Mouse (Mus musculus): Measurements from ENCODE around the gene Adam1a. TPM values are rescaled to one million over a fixed set of nuclear protein-coding genes. Genes with fewer than 3 reads are reported as not detected.

The Adam1a gene
- total and polyA plus RNA-seq, 2 experiments from 2014 or later = 2.4 to 17.0 TPM

GRCm38 (mm10) chr5:121469566-121469965 is 75.7 kb downstream of the Adam1a start:
- H3K4me2 ChIP-seq (ENCODE audit: low read depth, low read length, poor library complexity, severe bottlenecking) = no peak overlapping the region
- H3K27ac ChIP-seq (ENCODE audit: low read depth, low read length) = no peak overlapping the region
- H3K4me1 ChIP-seq (ENCODE audit: insufficient read depth, low read length) = no peaks in the 10 kb centered on the region
- H3K9ac ChIP-seq (replicated peaks; ENCODE audit: low read length, poor library complexity, severe bottlenecking) = no peak overlapping the region
- H3K27me3 ChIP-seq (ENCODE audit: insufficient read depth, low read length) = no peaks in the 10 kb centered on the region
- WGBS = 51% methylated on average over 3 of the region's 3 CpGs
- TF ChIP-seq CTCF (IDR thresholded peaks at IDR 0.05) = no peak
- no peak overlapping the region for H3K4me3 ChIP-seq (ENCODE audit: low read depth, low read length)
- no peaks in the 10 kb centered on the region for H3K36me3 ChIP-seq (ENCODE audit: insufficient read depth, low read length)
- DNase-seq (ENCODE audit: low spot score) (no peak), ATAC-seq (ENCODE audit: low FRiP score) (no peak)
- H3K9me3 ChIP-seq (ENCODE audit: low read length) = no peaks in the 10 kb centered on the region

Other genes with a start within 250 kb of the Adam1a start
- 98.2 and 110 TPM in 2 replicates for gene Trafd1, start 159.8 kb downstream of the Adam1a start, total RNA-seq (2014; rRNA removed)
- 119 and 124 TPM in 2 replicates for gene Trafd1, start 159.8 kb downstream of the Adam1a start, polyA plus RNA-seq (2015; fragmentation: Nextera tagmentation; extraction: Ambion mirVana)
- gene Naa25, start 147.5 kb downstream of the Adam1a start, total RNA-seq (2014; rRNA removed) = 41.8 and 45.1 TPM in 2 replicates
- 37.8 and 42.1 TPM in 2 replicates for gene Naa25, start 147.5 kb downstream of the Adam1a start, polyA plus RNA-seq (2015; fragmentation: Nextera tagmentation; extraction: Ambion mirVana)
- gene Tmem116, start 93.6 kb downstream of the Adam1a start, total RNA-seq (2014; rRNA removed) = 0.66 and 4.6 TPM in 2 replicates
- gene Tmem116, start 93.6 kb downstream of the Adam1a start, polyA plus RNA-seq (2015; fragmentation: Nextera tagmentation; extraction: Ambion mirVana) = 2.0 and 2.5 TPM in 2 replicates
- 70.8 and 86.6 TPM in 2 replicates for gene Erp29, start 93.0 kb downstream of the Adam1a start, total RNA-seq (2014; rRNA removed)
- 187 and 202 TPM in 2 replicates for gene Erp29, start 93.0 kb downstream of the Adam1a start, polyA plus RNA-seq (2015; fragmentation: Nextera tagmentation; extraction: Ambion mirVana)
- not detected in 2 replicates for gene Adam1b, start 42.0 kb downstream of the Adam1a start, total RNA-seq (2014; rRNA removed)
- not detected in 2 replicates for gene Adam1b, start 42.0 kb downstream of the Adam1a start, polyA plus RNA-seq (2015; fragmentation: Nextera tagmentation; extraction: Ambion mirVana)
- 0.71 TPM in 1 of 2 replicates, not detected in the other for gene Gm42878, start within 50 bp of the Adam1a start, total RNA-seq (2014; rRNA removed)
- gene Gm42878, start within 50 bp of the Adam1a start, polyA plus RNA-seq (2015; fragmentation: Nextera tagmentation; extraction: Ambion mirVana) = not detected in 2 replicates
- gene Mapkapk5, start 423 bp upstream of the Adam1a start, total RNA-seq (2014; rRNA removed) = 72.7 and 78.0 TPM in 2 replicates
- 45.3 and 45.8 TPM in 2 replicates for gene Mapkapk5, start 423 bp upstream of the Adam1a start, polyA plus RNA-seq (2015; fragmentation: Nextera tagmentation; extraction: Ambion mirVana)
- 104 TPM in 2 replicates for gene Aldh2, start 48.3 kb upstream of the Adam1a start, total RNA-seq (2014; rRNA removed)
- gene Aldh2, start 48.3 kb upstream of the Adam1a start, polyA plus RNA-seq (2015; fragmentation: Nextera tagmentation; extraction: Ambion mirVana) = 139 and 147 TPM in 2 replicates
- 2.0 and 2.1 TPM in 2 replicates for gene Acad12, start 73.5 kb upstream of the Adam1a start, total RNA-seq (2014; rRNA removed)
- gene Acad12, start 73.5 kb upstream of the Adam1a start, polyA plus RNA-seq (2015; fragmentation: Nextera tagmentation; extraction: Ambion mirVana) = 1.8 and 2.1 TPM in 2 replicates
- gene Acad10, start 115.0 kb upstream of the Adam1a start, total RNA-seq (2014; rRNA removed) = 1.7 TPM in 2 replicates
- 1.3 and 1.4 TPM in 2 replicates for gene Acad10, start 115.0 kb upstream of the Adam1a start, polyA plus RNA-seq (2015; fragmentation: Nextera tagmentation; extraction: Ambion mirVana)
- 47.3 and 48.2 TPM in 2 replicates for gene Brap, start 115.1 kb upstream of the Adam1a start, total RNA-seq (2014; rRNA removed)
- 43.5 and 43.6 TPM in 2 replicates for gene Brap, start 115.1 kb upstream of the Adam1a start, polyA plus RNA-seq (2015; fragmentation: Nextera tagmentation; extraction: Ambion mirVana)
- 102 and 103 TPM in 2 replicates for gene Atxn2, start 165.9 kb upstream of the Adam1a start, total RNA-seq (2014; rRNA removed)
- gene Atxn2, start 165.9 kb upstream of the Adam1a start, polyA plus RNA-seq (2015; fragmentation: Nextera tagmentation; extraction: Ambion mirVana) = 82.9 and 103 TPM in 2 replicates

Data from midbrain, postnatal 0 days (tissue).